Mouse (Mus musculus): Measurements from ENCODE around the gene Dtwd1. TPM values are rescaled to one million over a fixed set of nuclear protein-coding genes. Genes with fewer than 3 reads are reported as not detected.
"Not testable (repeated sequence)": the region's sequence is repeated elsewhere in the genome, so short reads cannot be mapped to it uniquely, and the experiment has no call there.

The Dtwd1 gene
- total and polyA plus RNA-seq, 2 experiments from 2014 or later = 3.5 to 15.5 TPM

DNA sequence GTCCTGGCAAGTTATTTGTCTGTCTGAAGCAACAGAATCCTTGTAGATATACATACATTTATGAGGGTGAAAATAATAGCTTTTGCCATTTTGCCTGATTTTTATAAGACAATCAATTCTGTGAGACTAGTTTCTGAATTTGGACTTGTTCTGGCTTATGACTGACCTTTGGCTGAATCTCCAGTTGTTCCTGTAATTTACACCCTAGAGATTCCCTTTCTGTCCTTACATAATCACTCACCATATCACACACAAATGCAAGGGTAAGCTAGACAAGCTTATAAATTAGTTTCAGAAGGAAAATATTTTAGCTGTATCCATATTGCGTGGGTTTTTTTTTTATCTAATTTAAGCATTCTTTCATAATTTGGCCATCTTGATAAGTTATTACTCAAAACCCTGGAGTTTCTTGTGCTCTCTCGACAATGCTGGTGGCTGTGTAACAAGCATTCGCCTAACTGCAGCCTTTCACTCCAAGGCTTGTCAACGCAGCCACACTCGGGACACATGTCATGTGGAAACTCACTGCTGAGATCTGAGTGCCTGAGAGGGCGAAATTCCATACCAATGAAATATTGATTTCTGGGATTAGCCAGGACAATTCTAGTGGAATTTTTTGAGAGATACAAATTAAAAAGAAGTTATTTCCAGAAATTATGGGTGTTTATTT lies 59.2 kb downstream of the Dtwd1 start:
- H3K4me2 ChIP-seq (ENCODE audit: low read depth, low read length) = no peak overlapping the region
- no peak overlapping the region for H3K4me3 ChIP-seq (ENCODE audit: low read depth, low read length)
- TF ChIP-seq CTCF (IDR thresholded peaks at IDR 0.05; ENCODE audit: low read depth) = no peak
- TF ChIP-seq EP300 (IDR thresholded peaks at IDR 0.05; ENCODE audit: low read depth) = no peak
- H3K36me3 ChIP-seq (replicated peaks; ENCODE audit: control insufficient read depth, insufficient read depth, low read length) = no peaks in the 10 kb centered on the region
- DNase-seq (ENCODE audit: low spot score) (no peak), ATAC-seq (ENCODE audit: insufficient read depth, low read depth) (no peak)
- no peaks in the 10 kb centered on the region for H3K4me1 ChIP-seq (ENCODE audit: control insufficient read depth, insufficient read depth)
- H3K9me3 ChIP-seq (replicated peaks; ENCODE audit: control insufficient read depth, low read length) = no peaks in the 10 kb centered on the region
- no peak overlapping the region for H3K27ac ChIP-seq (ENCODE audit: low read depth)
- 48% methylated on average over 6 of the region's 6 CpGs for WGBS
- H3K9ac ChIP-seq (replicated peaks; ENCODE audit: low read depth, low read length) = no peak overlapping the region
- H3K27me3 ChIP-seq (ENCODE audit: control insufficient read depth, insufficient read depth, low read length) = no peaks in the 10 kb centered on the region

DNA sequence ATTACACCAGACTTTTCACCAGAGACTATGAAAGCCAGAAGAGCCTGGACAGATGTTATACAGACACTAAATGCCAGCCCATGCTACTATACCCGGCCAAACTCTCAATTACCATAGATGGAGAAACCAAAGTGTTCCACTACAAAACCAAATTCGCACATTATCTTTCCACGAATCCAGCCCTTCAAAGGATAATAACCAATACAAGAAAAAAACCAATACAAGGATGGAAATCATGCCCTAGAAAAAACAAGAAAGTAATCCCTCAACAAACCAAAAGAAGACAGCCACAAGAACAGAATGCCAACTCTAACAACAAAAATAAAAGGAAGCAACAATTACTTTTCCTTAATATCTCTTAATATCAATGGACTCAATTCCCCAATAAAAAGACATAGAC lies 62.9 kb downstream of the Dtwd1 start, which contains the start of gene Gm17555:
Gene Gm17555 (plus strand): TSS at position 301 of the 400 bp plus-strand sequence.
- not testable (repeated sequence) for H3K36me3 ChIP-seq (replicated peaks; ENCODE audit: control insufficient read depth, insufficient read depth, low read length); H3K4me2 ChIP-seq (ENCODE audit: low read depth, low read length); ATAC-seq (ENCODE audit: insufficient read depth, low read depth); H3K9ac ChIP-seq (replicated peaks; ENCODE audit: low read depth, low read length); H3K4me3 ChIP-seq (ENCODE audit: low read depth, low read length); H3K27ac ChIP-seq (ENCODE audit: low read depth); H3K4me1 ChIP-seq (ENCODE audit: control insufficient read depth, insufficient read depth); H3K9me3 ChIP-seq (replicated peaks; ENCODE audit: control insufficient read depth, low read length); DNase-seq (ENCODE audit: low spot score); H3K27me3 ChIP-seq (ENCODE audit: control insufficient read depth, insufficient read depth, low read length)
- 88% methylated on average over 3 of the region's 3 CpGs for WGBS

Other genes starting within 250 kb of the Dtwd1 start
- gene Fgf7, start 117.5 kb upstream of the Dtwd1 start, total RNA-seq (2014; rRNA removed; ENCODE audit: low replicate concordance) = not detected in 2 replicates
- 0.44 and 0.52 TPM in 2 replicates for gene Fgf7, start 117.5 kb upstream of the Dtwd1 start, polyA plus RNA-seq (2015; fragmentation: Nextera tagmentation; extraction: Ambion mirVana)
- gene Fam227b, start 137 bp upstream of the Dtwd1 start, total RNA-seq (2014; rRNA removed; ENCODE audit: low replicate concordance) = not detected in 2 replicates
- not detected in 2 replicates for gene Fam227b, start 137 bp upstream of the Dtwd1 start, polyA plus RNA-seq (2015; fragmentation: Nextera tagmentation; extraction: Ambion mirVana)
- gene Gm17555, start 63.0 kb downstream of the Dtwd1 start, total RNA-seq (2014; rRNA removed; ENCODE audit: low replicate concordance) = not detected in 2 replicates
- gene Gm17555, start 63.0 kb downstream of the Dtwd1 start, polyA plus RNA-seq (2015; fragmentation: Nextera tagmentation; extraction: Ambion mirVana) = not detected in 2 replicates

Data from heart, postnatal 0 days (tissue).